Mouse (Mus musculus): ENCODE data around the gene Npas4.
A peak's percentile ranks its signal among the peaks of the same experiment; 100 is the strongest.
"Not testable (repeated sequence)": the region's sequence is repeated elsewhere in the genome, so short reads cannot be mapped to it uniquely, and the experiment has no call there.

Npas4 gene

DNA sequence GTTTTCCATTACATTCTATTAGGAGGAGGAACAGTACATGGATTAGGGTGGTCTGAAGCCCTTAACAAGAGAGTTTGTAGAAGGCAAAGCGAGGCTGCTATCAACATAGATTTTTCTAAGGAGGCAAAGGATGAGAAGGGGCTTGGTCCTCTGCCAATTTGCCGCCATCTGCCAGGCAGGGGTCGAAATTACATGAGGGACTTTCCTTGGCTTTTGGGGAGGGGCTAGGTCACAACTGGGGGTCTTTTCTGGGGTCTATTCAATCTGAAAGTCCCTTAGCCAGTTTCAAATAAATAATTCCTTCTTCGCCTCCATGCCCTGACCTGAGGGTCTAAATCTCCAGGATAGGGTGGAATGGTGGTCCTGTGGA is at the start of gene Npas4:
Gene Npas4 (minus strand): TSS at position 61 of the 370 bp plus-strand sequence.
- no peak for DNase-seq (ENCODE audit: low read depth, low spot score)

DNA sequence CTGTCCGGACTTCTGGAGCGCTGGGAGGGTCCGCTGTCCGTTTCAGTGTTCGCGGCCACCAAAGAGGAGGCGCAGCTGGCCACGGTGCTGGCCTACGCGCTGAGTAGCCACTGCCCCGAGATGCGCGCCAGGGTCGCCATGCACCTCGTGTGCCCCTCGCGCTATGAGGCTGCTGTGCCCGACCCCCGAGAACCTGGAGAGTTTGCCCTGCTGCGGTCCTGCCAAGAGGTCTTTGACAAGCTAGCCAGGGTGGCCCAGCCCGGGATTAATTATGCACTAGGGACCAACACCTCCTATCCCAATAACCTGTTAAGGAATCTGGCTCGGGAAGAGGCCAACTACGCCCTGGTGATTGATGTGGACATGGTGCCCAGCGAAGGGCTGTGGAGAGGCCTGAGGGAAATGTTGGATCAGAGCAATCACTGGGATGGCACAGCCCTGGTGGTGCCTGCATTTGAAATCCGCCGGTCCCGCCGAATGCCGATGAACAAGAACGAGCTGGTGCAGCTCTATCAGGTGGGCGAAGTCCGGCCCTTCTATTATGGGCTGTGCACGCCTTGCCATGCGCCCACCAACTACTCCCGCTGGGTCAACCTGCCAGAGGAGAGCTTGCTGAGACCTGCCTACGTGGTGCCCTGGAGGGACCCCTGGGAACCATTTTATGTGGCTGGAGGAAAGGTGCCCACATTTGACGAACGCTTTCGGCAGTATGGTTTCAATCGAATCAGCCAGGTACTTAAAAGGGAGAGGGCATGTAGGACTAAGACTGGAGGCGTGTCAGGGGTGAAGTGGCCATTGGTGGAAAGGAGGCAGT is 49.4 kb upstream of the Npas4 start:
- no peak for DNase-seq (ENCODE audit: low read depth, low spot score)

DNA sequence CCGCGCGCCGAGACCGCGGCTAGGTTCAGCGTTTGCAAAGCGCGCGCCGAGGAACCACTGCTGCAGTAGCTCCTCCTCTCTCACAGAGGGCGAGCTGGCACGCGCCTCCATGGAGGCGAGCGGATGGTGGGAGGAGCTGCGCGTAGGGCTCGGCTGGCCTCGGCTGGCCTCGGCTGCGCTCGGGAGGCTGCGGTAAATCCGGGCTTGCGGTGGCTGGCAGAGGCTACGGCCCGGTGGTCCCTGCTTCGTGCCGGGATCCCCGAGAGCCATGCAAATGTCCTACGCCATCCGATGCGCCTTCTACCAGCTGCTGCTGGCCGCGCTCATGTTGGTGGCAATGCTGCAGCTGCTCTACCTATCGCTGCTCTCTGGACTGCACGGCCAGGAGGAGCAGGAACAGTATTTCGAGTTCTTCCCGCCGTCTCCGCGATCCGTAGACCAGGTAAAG is 48.6 kb upstream of the Npas4 start, which contains the start of the genes B4gat1 and AC124502.3:
Gene B4gat1 (plus strand): TSS at position 118 of the 448 bp plus-strand sequence.
Gene AC124502.3 (plus strand): TSS at position 183 of the 448 bp plus-strand sequence.
- peak; percentile 95 for DNase-seq (ENCODE audit: low read depth, low spot score)

DNA sequence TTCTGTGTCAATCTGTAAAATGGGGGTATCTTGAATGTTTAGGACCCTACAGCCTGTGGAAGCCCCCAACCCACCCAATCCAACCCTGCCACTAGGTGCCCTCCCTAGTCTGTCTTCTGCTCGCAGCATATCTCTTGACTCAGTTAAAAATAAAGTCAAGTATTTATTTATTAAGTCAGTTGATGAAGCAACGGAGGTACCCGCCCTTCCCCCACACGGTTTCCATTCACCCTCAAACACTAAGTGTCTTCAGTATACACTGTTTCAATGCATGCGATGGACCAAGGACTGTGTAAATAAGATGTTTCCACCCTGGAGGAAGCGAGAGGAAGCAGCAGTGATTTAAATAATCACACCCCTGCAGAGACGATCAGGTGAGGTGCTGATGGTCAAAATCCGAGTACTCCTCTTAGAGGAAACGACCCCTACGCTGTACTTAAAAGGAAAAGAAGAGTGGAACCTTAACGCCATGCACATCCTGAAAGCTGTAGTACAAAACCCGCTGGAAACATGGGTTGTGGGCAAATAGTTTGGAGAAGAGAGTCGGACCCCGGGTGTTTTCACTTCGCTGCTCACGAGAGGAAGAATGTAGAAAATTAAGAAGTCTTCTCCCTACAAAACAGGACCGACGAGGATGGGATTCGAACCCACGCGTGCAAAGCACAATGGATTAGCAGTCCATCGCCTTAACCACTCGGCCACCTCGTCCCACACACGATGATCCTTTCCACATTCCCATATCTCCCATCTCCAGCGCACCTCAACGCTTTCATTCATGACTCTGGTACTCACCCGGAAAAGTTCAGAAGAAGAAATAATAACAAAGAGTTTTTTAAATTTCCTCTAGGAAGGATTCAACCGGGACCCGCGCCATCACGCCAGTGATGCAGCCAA is 47.8 kb upstream of the Npas4 start:
- DNase-seq (ENCODE audit: low read depth, low spot score), result peak; percentile 91

DNA sequence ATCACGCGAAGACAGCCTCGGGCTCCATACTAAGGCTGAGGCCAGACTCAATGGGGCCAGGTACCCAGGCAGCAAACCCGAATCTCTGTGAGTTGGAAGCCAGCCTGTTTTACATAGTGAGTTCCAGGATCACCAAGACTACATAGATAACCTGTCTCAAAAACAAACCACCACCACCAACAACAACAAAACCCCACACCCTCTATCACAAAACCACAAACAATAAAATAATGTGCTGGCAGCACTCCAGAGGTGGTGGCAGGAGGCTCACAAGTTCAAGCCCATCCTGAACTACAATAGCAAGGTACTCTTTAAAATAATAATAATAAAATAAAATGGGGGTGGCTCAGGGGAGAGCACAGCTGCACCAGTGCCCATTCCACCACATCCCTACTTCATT is 46.5 kb upstream of the Npas4 start:
- no peak for DNase-seq (ENCODE audit: low read depth, low spot score)

DNA sequence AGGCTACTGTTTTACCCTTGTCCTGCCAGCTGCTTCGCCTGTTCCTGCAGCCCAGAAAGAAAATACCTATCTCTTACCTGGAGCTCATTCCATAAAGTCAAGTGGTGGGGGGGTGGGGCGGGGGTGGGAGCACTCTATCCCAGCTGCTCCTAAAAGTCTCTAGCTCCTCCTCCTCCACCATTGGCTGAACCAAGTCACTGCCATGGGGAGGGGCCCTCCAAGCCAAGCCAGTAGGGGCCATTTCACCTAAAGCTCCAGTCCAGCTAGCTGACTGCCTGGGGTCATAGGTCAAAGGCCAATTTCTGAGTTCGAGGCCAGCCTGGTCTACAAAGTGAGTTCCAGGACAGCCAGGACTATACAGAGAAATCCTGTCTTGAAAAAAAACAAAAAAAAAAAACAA is 42.6 kb upstream of the Npas4 start:
- no peak for DNase-seq (ENCODE audit: low read depth, low spot score)

DNA sequence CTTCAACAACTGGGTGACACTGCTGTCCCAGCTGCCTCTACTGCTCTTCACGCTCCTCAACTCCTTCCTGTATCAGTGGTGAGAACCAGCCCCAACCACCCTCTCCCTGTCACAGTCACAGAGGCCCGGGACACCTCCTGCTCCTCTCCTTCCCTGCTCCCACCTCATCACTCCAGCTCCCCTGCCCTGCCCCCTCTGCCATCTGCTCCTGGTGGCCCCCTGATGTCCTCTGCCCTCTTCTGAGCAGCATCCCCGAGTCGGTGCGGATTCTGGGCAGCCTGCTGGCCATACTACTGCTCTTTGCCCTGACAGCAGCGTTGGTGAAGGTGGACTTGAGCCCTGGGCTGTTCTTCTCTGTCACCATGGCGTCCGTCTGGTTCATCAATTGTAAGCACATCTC is 36.0 kb upstream of the Npas4 start:
- DNase-seq (ENCODE audit: low read depth, low spot score), result no peak

DNA sequence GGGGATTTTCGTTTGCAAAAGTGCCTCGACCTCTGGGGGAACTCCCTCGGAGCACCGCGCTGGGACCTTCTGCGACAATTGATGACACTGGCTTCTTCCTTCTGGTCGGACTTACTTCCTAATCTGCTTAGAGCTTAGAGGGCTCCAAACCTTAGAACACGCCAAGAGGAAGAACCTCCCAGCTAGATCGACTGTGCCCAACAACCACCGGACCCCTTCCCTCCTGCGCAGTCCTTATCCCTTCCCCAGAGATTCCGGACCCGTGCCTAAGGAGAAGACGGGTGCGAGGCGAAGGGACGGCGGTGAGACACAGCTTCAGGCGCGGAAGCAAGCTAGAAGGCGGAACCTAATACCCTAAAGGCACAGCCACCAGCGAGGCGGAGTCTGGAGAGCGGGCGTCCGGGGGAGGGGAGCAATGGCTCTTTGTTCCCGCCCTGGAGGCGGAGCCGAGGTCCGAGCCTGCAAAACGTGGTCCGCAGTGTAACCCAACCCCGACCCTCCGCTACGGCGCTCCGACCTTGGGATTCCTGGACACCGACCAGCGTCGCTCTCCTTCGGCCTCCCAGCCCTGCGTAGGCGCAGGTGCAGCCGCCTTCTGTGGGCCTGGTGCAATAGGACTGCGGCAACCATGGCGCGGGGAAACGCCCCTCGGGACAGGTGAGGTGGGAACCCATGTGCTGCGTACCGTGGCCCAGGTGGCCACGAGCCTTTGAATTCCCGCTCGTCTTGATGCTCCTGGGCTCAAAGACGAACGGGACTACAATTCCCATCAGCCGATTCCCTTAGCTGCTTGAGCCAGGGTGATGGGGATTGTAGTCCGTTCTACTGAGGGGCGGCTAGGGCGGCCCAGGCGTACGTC is 33.7 kb upstream of the Npas4 start, which contains the start of gene Slc29a2:
Gene Slc29a2 (plus strand): TSS at position 240 of the 859 bp plus-strand sequence.
- peak; percentile 94 for DNase-seq (ENCODE audit: low read depth, low spot score)

DNA sequence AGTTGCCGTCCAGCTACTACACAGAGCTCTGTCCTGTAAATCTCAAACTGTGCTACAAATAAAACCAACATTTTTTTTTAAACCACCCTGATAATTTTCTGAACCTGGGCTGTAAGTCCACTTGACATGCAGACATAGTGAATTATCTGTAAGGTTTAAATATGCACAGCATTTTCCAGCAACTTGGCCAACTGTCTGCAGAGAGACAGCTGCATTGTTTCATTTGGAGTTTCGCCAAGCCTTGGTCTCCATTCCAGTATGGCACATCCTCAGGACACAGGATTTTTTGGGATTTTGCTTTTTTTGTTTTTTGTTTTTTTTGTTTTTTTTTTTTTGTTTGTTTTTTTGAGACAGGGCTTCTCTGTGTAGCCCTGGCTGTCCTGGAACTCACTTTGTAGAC is 31.3 kb upstream of the Npas4 start:
- no peak for DNase-seq (ENCODE audit: low read depth, low spot score)

DNA sequence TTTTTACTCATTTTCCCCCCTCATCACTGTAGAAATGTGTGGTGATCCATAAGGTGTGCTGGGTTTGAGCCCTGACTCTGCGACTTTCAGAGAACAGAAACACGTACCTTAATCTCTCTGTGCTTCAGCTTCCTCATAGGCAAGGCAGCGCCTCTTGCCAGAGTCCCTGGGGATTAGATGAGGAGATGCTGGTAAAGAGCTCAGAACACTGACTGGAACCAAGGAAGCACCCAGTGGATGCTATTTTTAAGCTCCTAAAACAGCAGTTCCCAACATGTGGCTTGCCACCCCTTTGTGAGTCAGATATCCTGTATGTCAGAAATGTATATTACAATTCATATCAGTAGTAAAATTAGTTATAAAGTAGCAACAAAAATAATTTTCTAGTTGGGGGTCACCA is 28.1 kb upstream of the Npas4 start:
- DNase-seq (ENCODE audit: low read depth, low spot score), result no peak

DNA sequence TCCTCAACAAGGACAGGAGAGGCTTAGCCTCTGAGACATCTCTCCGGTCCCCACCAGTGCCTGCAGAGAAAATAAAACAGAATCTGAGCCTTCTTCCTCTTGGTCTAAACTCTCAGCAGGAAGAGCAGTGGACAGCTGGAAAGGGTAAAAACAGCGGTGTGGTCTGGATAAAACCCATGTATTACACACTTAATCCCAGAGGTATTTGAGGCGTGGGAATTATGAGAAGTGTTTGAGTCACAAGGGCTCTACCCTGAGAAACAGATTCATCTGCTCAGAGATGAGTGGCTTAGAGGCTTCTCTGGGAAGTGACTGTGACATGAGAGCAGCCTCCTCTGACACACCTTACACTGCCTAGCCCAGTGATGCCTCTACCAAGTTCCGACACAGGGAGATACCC is 27.5 kb upstream of the Npas4 start:
- DNase-seq (ENCODE audit: low read depth, low spot score), result no peak

DNA sequence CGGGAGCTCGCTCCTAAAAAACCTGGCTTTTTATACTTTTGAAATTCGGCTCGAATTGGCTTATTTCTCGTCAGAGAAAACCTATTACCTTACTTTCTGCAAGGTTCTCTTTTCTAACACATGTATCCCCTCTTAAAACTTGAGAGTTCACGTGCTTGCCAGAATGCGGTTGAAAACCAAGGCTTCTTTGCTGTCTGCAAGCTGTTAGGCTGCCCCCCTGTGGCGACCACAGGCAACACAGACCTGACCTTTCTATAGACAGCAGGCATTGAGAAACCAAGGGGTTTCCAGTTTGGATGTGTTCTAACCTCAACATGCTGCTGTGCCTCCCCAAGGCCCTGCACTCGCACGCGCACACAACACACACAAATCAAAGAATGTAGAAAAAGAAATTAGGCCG is 26.7 kb upstream of the Npas4 start:
- DNase-seq (ENCODE audit: low read depth, low spot score), result peak; percentile 86

DNA sequence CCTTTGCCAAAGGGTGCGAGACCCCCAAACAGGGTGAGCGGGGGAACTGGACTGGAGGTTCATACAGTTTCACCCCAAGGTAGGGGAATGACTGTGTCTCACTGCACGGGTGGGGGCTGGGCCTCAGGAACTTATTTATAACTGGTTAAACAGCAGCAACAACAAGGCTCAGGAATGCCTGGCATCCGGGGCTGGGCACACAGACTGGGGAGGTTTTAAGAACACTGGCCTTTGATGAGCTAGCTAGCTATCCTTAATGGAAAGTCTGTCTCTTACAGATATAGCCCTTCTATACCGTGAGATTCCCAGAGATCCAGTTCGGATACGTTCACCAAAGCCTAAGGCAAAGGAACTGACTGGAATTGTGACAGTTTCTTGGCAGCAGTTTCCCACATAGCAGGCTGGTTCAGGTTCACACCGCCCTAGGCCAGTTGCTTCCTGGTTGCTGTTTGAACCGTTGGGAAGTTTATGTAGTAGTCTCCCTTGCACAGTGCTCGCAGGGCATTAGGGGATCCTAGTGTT is 26.2 kb upstream of the Npas4 start:
- peak; percentile 34 for DNase-seq (ENCODE audit: low read depth, low spot score)

DNA sequence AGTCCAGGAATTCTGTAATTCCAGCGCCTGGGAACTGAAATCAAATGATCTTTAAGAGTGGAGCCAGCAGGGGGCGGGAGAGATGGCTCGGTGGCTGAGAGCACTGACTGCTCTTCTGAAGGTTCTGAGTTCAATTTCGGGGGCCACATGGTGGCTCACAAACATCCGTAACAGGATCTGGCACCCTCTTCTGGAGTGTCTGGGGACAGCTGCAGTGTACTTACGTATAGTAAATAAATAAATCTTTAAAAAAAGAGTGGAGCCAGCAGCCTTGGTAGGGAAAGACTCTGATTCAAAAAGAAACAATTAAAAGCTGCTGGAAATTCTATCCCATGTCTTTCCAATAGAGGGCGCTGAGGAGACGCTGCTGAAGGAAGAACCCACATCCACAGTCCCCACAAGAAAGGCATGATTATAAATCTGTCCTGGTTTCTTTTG is 24.9 kb upstream of the Npas4 start:
- DNase-seq (ENCODE audit: low read depth, low spot score), result peak; percentile 70

DNA sequence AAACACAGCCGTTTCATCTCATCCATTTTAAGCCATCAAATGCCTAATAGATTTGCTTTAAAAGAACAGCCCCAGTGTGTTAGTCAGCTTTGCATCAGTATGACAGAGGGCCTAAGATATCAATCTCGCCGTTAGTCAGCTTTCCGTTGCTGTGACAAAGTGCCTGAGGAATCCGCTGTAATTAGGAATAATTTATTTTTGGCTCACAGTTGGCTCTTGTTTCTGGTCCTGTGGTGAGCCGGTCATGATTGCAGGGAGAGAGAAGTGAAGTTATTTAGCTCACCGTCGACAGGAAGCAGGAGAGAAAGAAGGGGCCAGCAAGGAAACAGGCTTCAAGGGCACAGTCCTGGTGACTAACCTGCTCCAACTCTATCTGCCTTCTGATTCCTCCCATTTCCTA is 23.0 kb upstream of the Npas4 start:
- DNase-seq (ENCODE audit: low read depth, low spot score), result no peak

DNA sequence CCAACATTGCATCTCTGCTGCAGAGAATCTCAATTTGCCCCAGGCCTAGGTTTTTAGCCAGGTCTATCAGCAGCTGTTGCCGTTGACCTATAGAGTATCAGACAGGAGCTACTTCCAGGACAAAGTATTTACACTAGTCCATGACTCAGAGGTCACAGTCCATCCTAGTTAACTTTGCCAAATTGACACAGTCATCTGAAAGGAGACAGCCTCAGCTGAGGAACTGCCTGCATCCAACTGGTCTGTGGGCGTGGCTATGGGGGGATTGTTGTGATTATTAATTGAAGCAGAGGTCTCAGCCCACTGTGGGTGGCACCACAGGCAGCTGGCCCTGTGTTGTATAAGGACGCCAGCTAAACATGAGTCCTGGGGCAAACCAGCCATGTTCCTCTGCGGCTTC is 14.8 kb upstream of the Npas4 start:
- no peak for DNase-seq (ENCODE audit: low read depth, low spot score)

DNA sequence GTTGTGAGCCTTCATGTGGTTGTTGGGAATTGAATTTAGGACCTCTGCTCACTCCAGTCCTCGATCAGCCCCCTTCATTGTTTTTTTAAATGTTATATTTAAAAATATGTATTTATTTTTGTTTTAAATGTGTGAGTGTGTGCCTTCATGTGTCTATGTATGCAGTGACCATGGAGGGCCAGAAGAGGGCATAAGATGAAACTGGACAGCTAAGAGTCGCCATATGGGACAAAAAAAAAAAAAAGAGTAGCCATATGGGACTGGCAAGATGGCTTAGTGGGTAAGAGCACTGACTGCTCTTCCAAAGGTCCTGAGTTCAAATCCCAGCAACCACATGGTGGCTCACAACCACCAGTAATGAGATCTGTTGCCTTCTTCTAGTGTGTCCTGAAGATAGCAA is 13.5 kb upstream of the Npas4 start:
- not testable (repeated sequence) for DNase-seq (ENCODE audit: low read depth, low spot score)

DNA sequence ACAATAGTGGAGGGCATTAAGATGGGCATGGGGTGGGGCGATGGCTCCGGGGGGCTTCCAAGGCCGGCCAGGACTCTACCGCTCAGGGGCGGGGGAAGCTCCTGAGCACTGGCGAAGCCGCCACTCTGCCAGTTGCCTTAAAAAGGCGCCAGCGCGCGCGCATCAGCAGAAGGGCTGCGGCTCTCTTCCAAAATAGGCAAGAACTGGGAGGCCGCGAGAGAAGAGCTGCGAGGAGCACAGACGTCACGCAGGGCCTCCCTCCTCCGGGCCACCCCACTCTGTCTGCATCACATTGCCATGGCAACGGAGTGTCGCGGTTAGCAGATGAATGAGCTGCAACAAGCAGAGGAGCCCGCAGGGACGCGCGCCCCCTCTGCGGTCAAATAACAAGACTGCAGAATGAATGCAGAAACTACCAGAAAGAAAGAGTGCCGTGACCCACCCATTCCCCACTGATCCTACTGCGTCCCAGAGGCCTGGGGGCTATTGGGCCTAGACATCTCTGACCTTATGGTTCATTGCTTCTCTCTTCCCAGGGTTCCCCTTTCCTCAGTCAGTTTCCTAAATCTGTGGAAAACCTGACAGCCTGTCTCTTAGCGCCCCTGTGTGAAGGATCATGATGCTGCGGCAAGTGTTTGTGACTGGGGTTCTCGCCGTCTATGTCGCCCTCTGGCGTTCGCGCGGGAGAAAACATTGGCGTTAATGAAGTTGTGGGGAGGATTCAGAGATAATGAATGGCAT is 11.7 kb upstream of the Npas4 start:
- DNase-seq (ENCODE audit: low read depth, low spot score), result peak; percentile 93

DNA sequence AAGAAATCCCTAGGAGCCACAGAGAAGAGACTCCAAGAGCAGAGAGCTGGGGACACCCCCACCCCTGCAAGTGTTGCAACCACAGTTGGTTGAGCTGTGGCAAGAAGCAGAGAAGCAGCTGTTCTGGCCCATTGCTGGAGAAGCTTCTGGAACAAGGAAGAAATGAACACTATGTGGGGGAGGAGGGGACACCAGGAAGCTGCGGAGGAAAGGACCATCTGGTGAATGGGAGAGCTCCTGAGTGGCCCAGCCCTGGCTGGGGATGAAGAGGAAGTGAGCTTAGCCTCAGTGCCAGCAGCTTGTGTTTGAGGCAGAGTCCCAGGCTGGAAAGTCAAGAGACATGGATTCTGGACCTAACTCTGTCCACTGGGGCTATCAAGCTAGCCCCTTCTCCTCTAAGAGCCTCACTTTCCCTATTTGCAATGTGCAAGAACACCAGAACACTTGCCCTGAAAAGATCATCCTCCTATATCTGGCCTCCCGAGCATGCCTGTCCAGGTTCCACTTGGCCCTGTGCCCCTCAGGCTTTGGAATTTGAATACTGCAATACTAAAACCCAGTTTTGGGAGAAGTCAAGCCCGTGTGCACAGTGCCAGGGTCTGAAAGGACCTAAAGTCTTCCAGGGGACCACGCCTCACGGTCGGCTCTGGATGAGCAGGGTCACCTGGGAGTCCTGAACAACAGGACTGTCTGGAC is 9.5 kb upstream of the Npas4 start:
- DNase-seq (ENCODE audit: low read depth, low spot score), result no peak

DNA sequence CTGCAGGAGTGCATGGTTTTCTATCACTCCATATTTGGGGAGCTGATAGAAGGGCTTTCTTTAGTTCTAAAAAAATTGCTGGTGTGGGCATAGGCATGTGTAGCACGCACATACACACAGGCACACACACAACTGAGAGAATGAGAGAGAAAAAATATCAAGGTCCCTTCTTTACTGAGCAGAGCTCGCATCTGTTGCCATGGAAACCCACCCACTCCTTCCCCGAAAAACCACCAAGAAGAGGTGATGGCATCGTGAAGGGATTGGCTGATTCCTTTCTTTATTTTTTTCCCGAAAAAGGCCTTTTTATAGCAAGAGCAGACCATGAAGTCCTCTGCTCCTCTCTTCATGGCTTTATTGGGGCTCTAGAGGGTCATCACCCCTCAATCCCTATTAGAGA is 3.9 kb upstream of the Npas4 start:
- DNase-seq (ENCODE audit: low read depth, low spot score), result no peak

Data from mesoderm, embryonic 11.5 days (tissue).